Mouse (Mus musculus) CD4-positive helper T cell, adult 2 months (primary cell): ENCODE measurements around the gene Hrg.
"Not testable (repeated sequence)": the region's sequence is repeated elsewhere in the genome, so short reads cannot be mapped to it uniquely, and the experiment has no call there.

Source experiments
- DNase-seq: peaks from one replicate; pipeline ENCODE4 v3.0.0-alpha.2; 2012; ENCODE audit warnings: low read depth, missing footprints, low spot score

Gene Hrg

GRCm38 (mm10) chr16:22961073-22961472 lies 10.2 kb downstream of the Hrg start:
- DNase-seq = no peak

GRCm38 (mm10) chr16:22962256-22962655 lies 11.4 kb downstream of the Hrg start:
- DNase-seq = no peak

GRCm38 (mm10) chr16:22963293-22963692 lies 12.4 kb downstream of the Hrg start:
- DNase-seq = no peak

- DNase-seq = no peak
Measured at GRCm38 (mm10) chr16:22967383-22968030, 16.6 kb downstream of the Hrg start.

- DNase-seq = not testable (repeated sequence)
Measured at GRCm38 (mm10) chr16:22996951-22997350, 46.1 kb downstream of the Hrg start.
